Mouse (Mus musculus) cerebellum, postnatal 14 days (tissue): ENCODE measurements around the gene Olfr519.
A peak's percentile ranks its signal among the peaks of the same experiment; 100 is the strongest.

Experiments
- DNase-seq, 2 experiments: peaks; one replicate each; pipeline ENCODE4 v3.0.0; 2021; ENCODE audit warnings: mixed read lengths in 2 of 2

Olfr519 gene

DNA sequence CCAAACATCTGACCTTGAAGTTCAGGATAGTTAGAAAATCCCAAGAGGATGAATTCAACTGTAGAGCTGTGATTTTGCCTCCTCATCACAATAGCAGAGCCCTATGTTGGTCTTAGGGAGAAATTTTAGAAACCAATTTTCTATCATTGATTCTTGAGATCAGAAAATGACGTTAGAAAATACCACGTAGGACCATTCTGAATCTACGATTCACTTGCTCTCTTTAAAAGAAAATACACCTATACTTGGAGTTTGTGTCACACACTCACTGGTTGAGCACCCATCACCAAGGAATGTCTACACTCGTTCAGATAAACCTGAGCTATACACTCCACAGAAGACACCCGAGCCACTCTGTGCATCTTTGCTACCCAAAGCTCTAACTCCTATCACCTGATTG, at the start of gene Olfr519:
Olfr519 (minus strand) TSS at position 101 of the 400 bp plus-strand sequence.
- no peak for DNase-seq

GRCm38 (mm10) chr7:108944002-108944401, 49.8 kb upstream of the Olfr519 start:
- peak; percentile 75 to 77 for DNase-seq

DNA sequence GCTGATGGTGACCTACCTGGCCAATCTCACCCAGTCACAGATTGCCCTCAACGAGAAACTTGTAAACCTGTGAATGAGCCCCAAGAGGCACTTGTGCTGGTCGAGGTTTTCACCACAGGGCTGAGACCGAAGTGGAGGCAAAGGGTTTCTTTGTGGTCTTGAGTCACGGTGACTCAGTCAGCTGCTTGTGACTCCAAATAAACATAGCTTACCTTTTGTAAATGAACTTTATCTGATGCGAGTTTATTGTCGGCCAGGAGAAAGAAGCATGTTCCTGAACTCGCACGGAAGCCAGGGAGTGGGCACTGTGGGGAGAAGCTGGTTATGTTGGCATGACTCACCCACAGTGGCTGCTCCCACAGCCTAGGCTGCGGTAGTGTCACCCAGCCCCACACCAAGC, 47.2 kb upstream of the Olfr519 start:
- DNase-seq, result no peak

GRCm38 (mm10) chr7:108936591-108936990, 42.4 kb upstream of the Olfr519 start:
- no peak for DNase-seq

DNA sequence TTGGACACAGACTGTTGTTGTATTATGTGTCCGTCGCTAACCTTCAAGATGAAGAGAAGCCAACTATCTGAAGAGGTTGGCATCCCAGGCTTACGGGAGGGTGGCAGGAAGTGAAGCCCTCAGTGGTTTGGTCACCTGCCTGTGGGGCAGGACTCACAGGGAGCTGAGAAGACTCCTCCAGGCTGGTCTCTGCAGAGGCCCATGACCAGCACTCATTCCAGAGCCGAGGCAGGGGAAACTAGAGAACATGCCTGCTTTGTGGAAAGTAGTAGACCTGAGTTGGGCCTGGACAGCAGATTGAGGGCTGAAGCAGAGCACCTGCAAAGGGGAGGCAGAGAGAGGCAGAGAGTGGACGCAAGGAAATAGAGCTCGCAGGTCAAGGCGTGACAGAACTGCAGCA, 41.2 kb upstream of the Olfr519 start:
- no peak for DNase-seq

GRCm38 (mm10) chr7:108934836-108935235, 40.6 kb upstream of the Olfr519 start:
- peak; percentile 24 to 28 for DNase-seq

- DNase-seq, result peak; percentile 95 to 96
These were observed 39.8 kb upstream of the Olfr519 start, which contains the start of gene Eif3f for GRCm38 (mm10) chr7:108933794-108934731. Eif3f (plus strand) TSS chr7:108934417.

DNA sequence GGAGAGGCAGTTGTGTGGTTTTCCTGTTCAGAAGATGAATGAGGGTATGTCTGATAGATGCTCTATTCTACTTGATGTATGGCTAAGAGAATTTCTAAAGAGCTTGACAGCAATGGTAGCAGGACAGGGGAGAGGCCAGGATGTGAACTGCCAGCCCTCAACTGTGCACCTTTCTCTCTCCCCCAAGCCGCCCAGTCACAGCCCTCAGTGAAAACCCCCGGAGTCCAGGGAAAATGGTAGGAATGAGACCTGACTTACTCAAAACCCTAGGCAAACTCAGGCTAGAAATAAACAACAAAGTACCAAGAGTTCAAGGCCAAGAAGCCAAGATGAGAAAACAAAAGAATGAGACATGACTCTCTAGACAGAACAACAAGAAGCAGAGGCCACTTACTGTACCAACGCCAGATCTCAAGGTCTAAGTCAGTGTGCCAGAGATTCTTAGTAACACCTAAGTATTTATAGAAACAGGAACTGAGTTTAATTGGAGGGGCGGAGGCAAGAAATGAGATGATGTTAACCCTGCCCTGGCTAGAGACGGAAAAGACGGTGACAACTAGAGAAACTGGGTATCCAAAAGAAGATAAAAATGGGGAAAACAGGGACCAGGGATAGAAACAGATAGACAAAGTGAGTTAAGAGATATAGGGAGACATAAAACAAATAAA, 35.6 kb upstream of the Olfr519 start, which contains the start of gene Nlrp10:
Nlrp10 (minus strand) TSS at position 453 of the 668 bp plus-strand sequence.
- DNase-seq, result no peak

DNA sequence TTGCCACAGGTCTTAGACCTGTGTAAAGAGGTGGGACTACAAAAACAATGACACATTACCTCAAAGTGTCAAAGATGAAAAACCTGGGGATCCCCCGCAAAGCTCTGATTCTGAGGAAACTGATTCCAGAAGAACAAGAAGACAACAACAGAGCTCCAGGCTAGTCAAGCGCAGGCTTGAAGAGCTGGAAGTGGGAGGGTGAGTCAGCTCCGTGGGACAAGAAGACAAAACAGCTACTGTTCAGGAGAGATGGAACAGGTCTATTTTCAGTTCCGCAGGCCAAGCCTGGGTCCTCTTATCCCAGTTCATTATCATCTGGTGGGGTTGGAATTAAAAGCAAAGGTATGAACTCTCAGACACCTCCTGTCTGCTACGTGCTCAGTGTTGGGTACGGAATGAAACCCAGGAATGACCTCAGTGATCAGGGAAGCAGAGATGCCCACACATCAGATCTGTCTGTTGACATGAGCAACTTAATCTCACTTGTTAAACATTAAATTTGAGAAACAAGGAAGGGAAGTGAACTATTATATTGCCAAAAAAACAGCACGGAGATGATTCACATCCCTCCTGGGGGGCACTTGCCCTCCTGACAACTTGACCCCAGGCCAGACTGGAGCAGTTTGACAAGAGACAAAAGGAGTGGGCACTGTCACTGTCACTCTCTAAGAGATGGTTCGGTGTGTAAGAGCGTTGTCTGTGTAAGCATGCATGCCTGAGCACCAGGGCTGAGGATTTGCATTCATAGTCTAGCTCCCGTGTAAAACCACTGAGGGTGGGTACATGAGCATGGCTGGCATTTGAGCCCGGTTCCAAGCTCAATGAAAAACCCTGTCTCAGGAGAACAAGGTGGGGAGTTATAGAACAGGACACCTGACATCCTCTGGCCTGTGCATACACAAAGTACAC, 34.3 kb upstream of the Olfr519 start:
- DNase-seq, result no peak

- no peak for DNase-seq
These were observed 32.8 kb upstream of the Olfr519 start for GRCm38 (mm10) chr7:108927043-108927442.

DNA sequence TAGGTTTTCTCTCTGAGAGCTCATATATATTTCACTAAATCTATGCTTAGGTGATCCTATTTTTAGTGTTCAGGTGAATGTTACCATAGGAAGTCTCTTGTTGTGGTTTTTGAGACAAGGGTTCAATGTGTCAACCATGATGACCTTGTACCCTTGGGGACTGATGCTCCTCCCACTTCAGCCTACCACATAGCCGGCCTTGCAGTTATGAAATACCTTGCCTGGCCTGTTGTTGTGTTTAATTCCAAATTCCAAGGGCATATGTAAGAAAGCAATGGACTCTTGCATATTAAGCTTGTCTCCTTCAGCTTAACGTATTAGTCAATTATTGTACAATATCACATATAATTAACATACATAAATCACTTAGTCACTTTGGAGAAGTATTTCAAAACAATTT, 9.7 kb upstream of the Olfr519 start:
- no peak for DNase-seq

DNA sequence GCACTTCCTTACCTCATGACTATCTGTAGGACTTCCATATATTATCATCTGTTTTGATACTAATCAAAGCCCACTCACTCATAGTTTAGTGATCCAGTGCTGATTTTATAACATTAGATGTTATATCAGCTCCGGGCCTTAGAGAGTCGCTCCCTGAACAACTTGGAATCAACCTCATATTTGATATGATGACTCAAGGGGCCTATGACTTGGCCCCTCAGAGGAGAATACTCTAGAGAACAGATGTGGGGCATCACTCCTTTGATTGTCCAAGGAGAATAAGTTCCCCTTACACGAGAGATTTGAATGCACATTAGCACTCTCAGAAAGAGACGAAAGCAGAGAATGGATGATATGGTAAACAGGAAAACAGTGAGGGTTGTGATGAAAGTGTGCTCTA, 9.3 kb downstream of the Olfr519 start, which contains the start of gene Olfr518:
Olfr518 (minus strand) TSS at position 101 of the 400 bp plus-strand sequence.
- no peak for DNase-seq

DNA sequence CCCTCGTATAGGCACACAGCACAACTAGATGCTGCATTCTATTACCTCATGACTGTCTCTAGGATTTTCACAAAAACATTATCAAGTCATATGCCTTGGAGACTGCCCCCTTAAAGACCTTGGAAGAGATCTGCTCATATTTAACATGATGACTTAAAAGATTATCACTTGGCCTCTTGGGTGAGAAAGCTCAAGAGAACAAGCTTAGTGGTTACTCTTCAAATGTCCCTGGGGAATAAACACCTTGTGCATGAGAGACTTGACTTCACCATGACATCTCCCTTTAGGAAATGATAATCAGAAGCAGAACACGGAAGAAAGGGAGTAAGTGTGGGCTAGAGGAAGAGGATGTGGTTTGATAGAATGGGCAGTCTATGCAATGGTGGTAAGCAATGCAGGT, 21.9 kb downstream of the Olfr519 start, which contains the start of gene Olfr517:
Olfr517 (minus strand) TSS at position 101 of the 400 bp plus-strand sequence.
- DNase-seq, result no peak

DNA sequence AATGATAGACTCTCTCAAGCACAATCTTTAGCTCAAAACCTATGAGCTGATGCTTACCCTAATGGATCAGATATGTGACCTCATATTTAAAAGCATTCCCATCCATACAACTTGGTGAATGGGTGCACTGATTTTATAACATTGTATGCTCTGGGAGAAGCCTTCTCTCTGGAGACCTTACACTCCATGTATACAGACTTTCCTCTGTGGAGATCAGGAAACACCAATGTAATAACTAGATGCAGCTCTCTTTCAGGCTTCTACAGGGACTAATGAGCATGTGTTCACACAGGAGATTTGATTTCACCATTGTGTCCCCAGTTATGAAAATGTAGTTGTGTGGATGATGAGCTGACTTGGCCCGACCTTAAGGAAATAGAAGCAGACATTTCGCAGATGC, 43.8 kb downstream of the Olfr519 start, which contains the start of gene Olfr516:
Olfr516 (minus strand) TSS at position 101 of the 400 bp plus-strand sequence.
- DNase-seq, result no peak
